Mouse (Mus musculus) intestine, embryonic 15.5 days (tissue): ENCODE data around the gene Nkain1. TPM values are rescaled to one million over a fixed set of nuclear protein-coding genes. Genes with fewer than 3 reads are reported as not detected.
A peak's percentile ranks its signal among the peaks of the same experiment; 100 is the strongest.

Experiments
- ATAC-seq: fragments of 200-750 bp; cut with Nextera tagmentation; 2 replicates; pipeline ENCODE4 v1.8.0; 2017; ENCODE audit warnings: moderate TSS enrichment, moderate library complexity
- H3K27ac ChIP-seq: fragments of 300-500 bp; sonication (generic); 2 replicates; pipeline ENCODE4 v1.5.1; 2015; ENCODE audit warnings: mild to moderate bottlenecking, inconsistent platforms
- H3K27me3 ChIP-seq: fragments of 300-500 bp; sonication (generic); replicated peaks from 2 replicates; pipeline ENCODE4 v1.6.1; 2015; ENCODE audit warnings: inconsistent platforms
- H3K36me3 ChIP-seq: fragments of 300-500 bp; sonication (generic); 2 replicates; pipeline ENCODE4 v1.6.1; 2015; ENCODE audit warnings: inconsistent platforms
- H3K4me1 ChIP-seq: fragments of 300-500 bp; sonication (generic); replicated peaks from 2 replicates; pipeline ENCODE4 v1.6.1; 2015; ENCODE audit warnings: inconsistent platforms
- H3K4me2 ChIP-seq: fragments of 300-500 bp; sonication (generic); replicated peaks from 2 replicates; pipeline ENCODE4 v1.6.1; 2015; ENCODE audit warnings: mild to moderate bottlenecking, inconsistent platforms
- H3K4me3 ChIP-seq: fragments of 300-500 bp; sonication (generic); replicated peaks from 2 replicates; pipeline ENCODE4 v1.5.1; 2015; ENCODE audit warnings: inconsistent platforms
- H3K9ac ChIP-seq: fragments of 300-500 bp; sonication (generic); 2 replicates; pipeline ENCODE4 v1.6.1; 2015; ENCODE audit warnings: inconsistent platforms
- H3K9me3 ChIP-seq: fragments of 300-500 bp; sonication (generic); 2 replicates; pipeline ENCODE4 v1.6.1; 2016; ENCODE audit warnings: inconsistent platforms
- WGBS: fragments of 180-500 bp; shearing (Covaris S2); methylation state at CpG from one replicate; pipeline ENCODE4 v1.1.7; 2015; 5-methylcytosine and 5-hydroxymethylcytosine counted together
- polyA plus RNA-seq: library from polyadenylated mRNA; unstranded; fragments of >200 nt; fragmentation: Nextera tagmentation; extraction: Ambion mirVana; gene quantifications from 2 replicates; pipeline ENCODE4 v1.2.1, GENCODE M21; 2015

Nkain1 gene
- 1.1 and 1.2 TPM in 2 replicates for polyA plus RNA-seq

- Histone ChIP-seq H3K9me3 (no peaks in the 10 kb centered on the region), H3K9ac (peak within 1 kb of the TSS; percentile 65), H3K36me3 (no peaks in the 10 kb centered on the region), H3K4me1 (peaks cover 9% of the 10 kb centered on the region), H3K4me2 (peak within 1 kb of the TSS; percentile 99), H3K27ac (no peak within 1 kb of the TSS; the same call in 1 of the 2 replicates), H3K4me3 (peak within 1 kb of the TSS; percentile 64), H3K27me3 (no peaks in the 10 kb centered on the region)
- under 1% methylated on average over 40 of the region's 41 CpGs for WGBS
- ATAC-seq = peak; percentile 83
These were observed at the start of gene Nkain1 for GRCm38 (mm10) chr4:130574048-130574413. Gene Nkain1 (minus strand): TSS chr4:130574173.

GRCm38 (mm10) chr4:130578734-130579274, 4.8 kb upstream of the Nkain1 start:
- Histone ChIP-seq H3K4me2 (no peak overlapping the region), H3K9ac (no peak overlapping the region), H3K27me3 (no peaks in the 10 kb centered on the region), H3K4me3 (no peak overlapping the region), H3K27ac (no peak overlapping the region), H3K9me3 (no peaks in the 10 kb centered on the region), H3K36me3 (no peaks in the 10 kb centered on the region), H3K4me1 (0 out of 2 replicates have a peak, but pooled peaks cover 2% of the 10 kb centered on the region)
- 42% methylated on average over 9 of the region's 9 CpGs for WGBS
- no peak; the same call in 1 of the 2 replicates for ATAC-seq

- Histone ChIP-seq H3K4me1 (peaks cover 9% of the 10 kb centered on the region), H3K36me3 (no peaks in the 10 kb centered on the region), H3K27me3 (no peaks in the 10 kb centered on the region), H3K9me3 (no peaks in the 10 kb centered on the region), H3K4me3 (no peak overlapping the region), H3K9ac (no peak overlapping the region), H3K4me2 (no peak overlapping the region), H3K27ac (no peak overlapping the region)
- 84% methylated on average over 6 of the region's 6 CpGs for WGBS
- no peak for ATAC-seq
These were observed 3.1 kb upstream of the Nkain1 start for GRCm38 (mm10) chr4:130577081-130577480.

DNA sequence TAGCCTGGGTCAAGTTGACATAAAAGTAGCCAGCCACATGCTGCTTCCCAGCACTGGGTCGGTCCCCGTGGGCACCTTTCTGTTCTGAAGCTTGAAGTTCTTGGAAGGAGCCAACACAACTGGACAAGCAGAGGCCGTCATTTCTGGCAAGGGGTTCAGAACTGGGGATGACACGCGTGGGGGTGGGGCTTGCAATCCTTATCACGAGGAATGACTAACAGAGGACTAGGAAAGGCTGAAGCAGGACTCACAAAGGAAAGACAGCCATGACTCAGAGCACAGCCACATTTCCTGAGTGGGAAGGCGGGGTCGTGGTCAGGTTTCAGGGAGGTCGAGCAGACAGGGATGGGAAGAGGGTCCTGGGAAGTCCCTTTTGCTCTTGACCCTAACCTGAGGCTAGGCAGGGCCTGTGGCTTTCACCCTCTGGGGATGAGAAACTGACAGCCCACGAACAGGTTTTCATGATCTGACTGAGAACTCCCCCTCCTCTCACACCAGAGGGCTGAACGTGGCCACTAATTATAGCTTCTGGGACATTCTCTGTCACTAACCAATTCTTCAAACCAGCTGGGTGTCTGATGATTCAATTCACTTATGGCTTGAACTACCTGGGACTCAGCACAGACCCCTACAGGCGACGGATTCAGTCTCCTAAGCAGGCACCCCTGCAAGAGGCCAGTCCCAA, 2.4 kb upstream of the Nkain1 start:
- no peaks in the 10 kb centered on the region for H3K9me3 ChIP-seq
- H3K9ac ChIP-seq = no peak overlapping the region
- 58% methylated on average over 13 of the region's 13 CpGs for WGBS
- no peaks in the 10 kb centered on the region for H3K36me3 ChIP-seq
- H3K4me1 ChIP-seq = peaks cover 9% of the 10 kb centered on the region
- no peak overlapping the region for H3K4me3 ChIP-seq
- no peak overlapping the region for H3K27ac ChIP-seq
- no peak for ATAC-seq
- no peak overlapping the region for H3K4me2 ChIP-seq
- no peaks in the 10 kb centered on the region for H3K27me3 ChIP-seq

- H3K27me3 ChIP-seq = no peaks in the 10 kb centered on the region
- H3K4me3 ChIP-seq = no peak overlapping the region
- 74% methylated on average over 3 of the region's 3 CpGs for WGBS
- no peaks in the 10 kb centered on the region for H3K36me3 ChIP-seq
- H3K9ac ChIP-seq = no peak overlapping the region
- no peak overlapping the region for H3K27ac ChIP-seq
- no peak for ATAC-seq
- peaks cover 9% of the 10 kb centered on the region for H3K4me1 ChIP-seq
- no peak overlapping the region for H3K4me2 ChIP-seq
- H3K9me3 ChIP-seq = no peaks in the 10 kb centered on the region
These were observed 1.6 kb upstream of the Nkain1 start for GRCm38 (mm10) chr4:130575533-130575932.

GRCm38 (mm10) chr4:130574861-130575460, 988 bp upstream of the Nkain1 start:
- Histone ChIP-seq H3K4me3 (no peak overlapping the region), H3K9ac (no peak overlapping the region), H3K4me2 (no peak overlapping the region), H3K4me1 (peaks cover 9% of the 10 kb centered on the region), H3K27ac (no peak overlapping the region), H3K27me3 (no peaks in the 10 kb centered on the region), H3K9me3 (no peaks in the 10 kb centered on the region), H3K36me3 (no peaks in the 10 kb centered on the region)
- 80% methylated on average over 7 of the region's 7 CpGs for WGBS
- no peak for ATAC-seq

DNA sequence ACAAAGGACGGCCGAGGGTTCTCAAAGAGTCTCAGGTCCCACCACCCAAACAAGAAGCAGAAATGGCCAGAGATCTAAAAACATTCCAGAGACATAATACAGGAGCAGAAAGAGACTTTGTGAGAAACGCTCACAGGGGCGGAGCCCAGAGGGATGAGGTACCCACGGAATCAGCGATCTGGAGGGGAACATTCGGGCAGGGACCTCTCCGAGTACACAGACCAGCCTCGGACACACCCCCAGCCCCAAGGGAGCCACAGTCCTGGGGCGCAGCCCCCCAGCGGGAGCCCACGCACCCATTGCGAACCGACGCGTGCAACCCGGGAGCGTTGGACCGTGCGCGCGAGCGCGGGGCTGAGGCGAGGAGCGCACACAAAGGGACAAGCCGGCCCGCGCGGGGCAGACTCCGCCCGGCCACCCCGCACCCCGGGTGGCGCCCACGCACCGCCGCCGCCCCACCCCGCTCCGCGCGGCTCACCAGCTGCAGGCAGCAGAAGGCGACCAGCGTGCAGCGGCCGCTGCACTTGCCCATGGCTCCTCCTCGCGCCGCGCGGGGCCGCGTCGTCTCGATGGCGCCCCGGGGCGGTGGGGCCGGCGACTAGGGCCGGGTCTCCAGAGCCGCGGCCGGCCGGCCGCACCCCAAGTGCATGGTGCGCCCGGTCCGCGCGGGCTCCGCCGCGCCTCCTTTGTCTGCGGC, 474 bp downstream of the Nkain1 start:
- peak overlapping the region; percentile 64 for H3K4me3 ChIP-seq
- WGBS = under 1% methylated on average over 51 of the region's 76 CpGs
- peaks cover 7% of the 10 kb centered on the region for H3K4me1 ChIP-seq
- H3K36me3 ChIP-seq = no peaks in the 10 kb centered on the region
- no peaks in the 10 kb centered on the region for H3K9me3 ChIP-seq
- no peak overlapping the region; the same call in 1 of the 2 replicates for H3K27ac ChIP-seq
- H3K9ac ChIP-seq = peak overlapping the region; percentile 65
- ATAC-seq = no peak; the same call in none of the 2 replicates
- H3K4me2 ChIP-seq = peak overlapping the region; percentile 99
- H3K27me3 ChIP-seq = no peaks in the 10 kb centered on the region

DNA sequence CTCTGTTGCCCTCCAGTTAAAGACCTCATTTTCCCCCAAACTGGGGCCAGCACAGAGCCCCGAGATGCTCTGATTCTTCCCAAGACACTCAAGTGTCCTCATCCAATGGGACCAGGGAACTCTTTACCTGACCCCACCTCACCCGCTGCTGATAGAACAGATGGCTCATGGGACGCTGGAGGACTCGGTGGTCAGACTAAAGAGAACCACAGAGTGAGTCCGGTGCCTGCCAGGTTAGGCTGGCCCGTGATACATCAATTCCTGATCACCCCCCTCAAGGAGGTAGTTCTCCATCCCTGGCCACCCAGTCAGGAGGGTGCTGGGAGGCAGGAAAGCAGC, 992 bp downstream of the Nkain1 start:
- peak overlapping the region; percentile 99 for H3K4me2 ChIP-seq
- H3K27ac ChIP-seq = no peak overlapping the region
- no peaks in the 10 kb centered on the region for H3K27me3 ChIP-seq
- peak overlapping the region; percentile 64 for H3K4me3 ChIP-seq
- H3K9ac ChIP-seq = peak overlapping the region; percentile 65
- no peaks in the 10 kb centered on the region for H3K36me3 ChIP-seq
- no peaks in the 10 kb centered on the region for H3K9me3 ChIP-seq
- peaks cover 12% of the 10 kb centered on the region for H3K4me1 ChIP-seq
- no peak for ATAC-seq
- 2% methylated on average over 6 of the region's 6 CpGs for WGBS

DNA sequence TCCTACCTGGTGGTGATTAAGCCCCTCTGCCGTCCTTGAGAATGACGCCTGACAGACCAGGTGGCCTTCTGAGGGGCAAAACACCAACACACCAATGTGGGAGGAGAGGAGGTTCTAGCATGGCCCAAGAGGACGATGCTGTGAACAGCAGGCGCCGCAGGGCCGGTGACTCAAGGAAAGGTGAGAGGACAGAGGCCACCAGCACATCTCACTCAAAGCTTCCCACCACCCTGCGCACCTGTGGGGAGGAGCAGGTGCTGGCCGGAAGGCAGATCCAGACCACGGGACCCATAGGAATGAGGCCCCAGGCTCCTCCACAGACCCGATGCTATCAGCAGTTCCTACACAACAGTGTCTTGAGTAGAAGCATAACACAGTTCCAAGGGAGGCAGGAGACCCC, 1.4 kb downstream of the Nkain1 start:
- Histone ChIP-seq H3K4me2 (peak overlapping the region; percentile 99), H3K9me3 (no peaks in the 10 kb centered on the region), H3K27ac (no peak overlapping the region), H3K4me3 (peak overlapping the region; percentile 64), H3K9ac (0 out of 2 replicates have a peak overlapping the region, but pooled peaks have one; percentile 65), H3K4me1 (peaks cover 12% of the 10 kb centered on the region), H3K27me3 (no peaks in the 10 kb centered on the region), H3K36me3 (no peaks in the 10 kb centered on the region)
- WGBS = 42% methylated on average over 10 of the region's 10 CpGs
- no peak for ATAC-seq

GRCm38 (mm10) chr4:130570941-130571720, 2.8 kb downstream of the Nkain1 start:
- Histone ChIP-seq H3K27ac (no peak overlapping the region), H3K9ac (no peak overlapping the region), H3K36me3 (no peaks in the 10 kb centered on the region), H3K9me3 (no peaks in the 10 kb centered on the region), H3K4me2 (no peak overlapping the region), H3K4me3 (no peak overlapping the region), H3K27me3 (no peaks in the 10 kb centered on the region), H3K4me1 (peaks cover 12% of the 10 kb centered on the region)
- no peak for ATAC-seq
- WGBS = 60% methylated on average over 10 of the region's 10 CpGs

DNA sequence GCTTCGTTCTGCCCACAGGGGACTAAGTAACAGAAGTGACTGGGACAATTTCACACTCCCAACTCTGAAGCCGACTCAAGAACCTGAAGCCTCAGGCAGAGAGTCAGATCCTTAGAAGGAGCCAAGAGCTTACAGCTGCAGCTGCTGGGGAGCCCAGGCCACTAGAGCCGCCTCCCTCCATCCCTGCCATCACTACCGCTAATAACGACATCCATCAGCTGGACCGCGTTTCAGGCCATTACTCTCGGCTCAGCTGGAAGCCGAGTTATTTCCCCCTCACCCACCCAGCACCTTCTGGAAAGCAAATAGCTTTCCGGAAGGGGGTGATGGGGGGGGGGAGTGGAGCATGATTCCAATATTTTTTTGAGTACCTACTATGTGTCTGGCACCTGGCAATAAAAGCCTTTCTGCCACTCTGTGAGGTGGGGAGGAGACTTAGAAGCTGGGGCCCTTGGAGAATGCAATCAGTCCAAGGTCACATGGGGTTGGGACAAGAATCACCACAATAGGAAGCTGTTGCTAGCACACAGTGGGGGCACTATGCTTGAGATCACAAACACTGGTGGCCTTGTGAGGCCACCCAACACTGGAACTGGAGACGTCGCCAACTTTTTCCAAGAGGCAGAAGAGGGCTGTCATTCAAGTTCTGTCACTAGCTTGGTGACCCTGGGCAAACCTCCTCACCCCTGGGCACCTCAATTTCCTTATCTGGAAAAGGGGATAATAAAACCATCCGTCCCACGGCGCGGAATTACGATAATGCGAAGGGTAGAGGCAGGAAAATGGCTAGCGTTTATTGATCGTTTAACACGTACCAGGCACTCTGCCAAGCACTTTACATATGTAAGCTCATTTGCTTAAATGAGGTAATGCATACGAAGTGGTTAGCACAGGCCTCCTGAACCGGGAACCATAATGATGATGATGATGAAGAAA, 5.7 kb downstream of the Nkain1 start:
- 54% methylated on average over 23 of the region's 23 CpGs for WGBS
- H3K4me2 ChIP-seq = no peak overlapping the region
- peaks cover 12% of the 10 kb centered on the region for H3K4me1 ChIP-seq
- H3K9me3 ChIP-seq = no peaks in the 10 kb centered on the region
- H3K27ac ChIP-seq = no peak overlapping the region
- peak; percentile 31 for ATAC-seq
- no peak overlapping the region for H3K4me3 ChIP-seq
- no peaks in the 10 kb centered on the region for H3K36me3 ChIP-seq
- no peak overlapping the region for H3K9ac ChIP-seq
- H3K27me3 ChIP-seq = no peaks in the 10 kb centered on the region
